Mouse (Mus musculus): ENCODE measurements around the gene Inafm2. TPM values are rescaled to one million over a fixed set of nuclear protein-coding genes. Genes with fewer than 3 reads are reported as not detected.

Gene Inafm2
- polyA plus RNA-seq, 2 experiments from 2014 or later: 18.6 to 20.6 TPM

DNA sequence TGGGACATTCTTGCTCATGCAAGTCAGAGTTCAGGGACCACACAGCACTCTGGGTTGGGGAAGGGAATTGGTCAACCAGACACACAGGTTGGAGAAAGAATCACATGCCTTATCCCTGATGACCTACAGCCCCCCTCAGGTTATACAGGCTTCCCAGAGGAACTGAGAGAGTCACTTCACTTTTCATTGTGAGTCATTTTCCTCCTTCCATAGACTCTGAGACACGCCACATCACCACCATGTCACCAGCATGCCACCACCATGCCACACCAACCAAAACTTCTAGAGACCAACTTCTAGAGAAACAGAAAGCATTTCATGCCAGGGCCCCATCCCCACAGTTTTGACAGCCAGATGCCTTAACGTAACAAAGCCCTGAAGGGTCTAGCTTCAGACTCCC, 18.7 kb upstream of the Inafm2 start:
- no peak for ATAC-seq

DNA sequence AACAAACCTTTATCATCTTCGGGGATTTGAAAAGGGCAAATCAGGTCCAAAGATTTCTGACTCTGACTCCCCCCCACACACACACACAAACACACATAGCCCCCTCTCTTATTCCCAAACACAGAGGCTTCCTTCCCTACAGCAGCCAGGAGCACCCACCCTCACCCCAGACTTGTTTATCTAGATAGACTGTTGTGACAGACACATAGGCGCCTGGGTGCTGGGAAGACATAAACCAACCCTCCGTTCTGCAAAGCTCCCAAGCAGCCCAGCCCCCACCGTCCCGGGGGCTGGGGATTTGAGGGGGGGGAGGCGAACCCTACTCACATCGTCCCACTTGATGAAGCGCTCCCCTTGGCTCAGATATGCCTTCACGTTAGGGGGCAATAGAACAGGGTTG, 17.6 kb upstream of the Inafm2 start:
- no peak for ATAC-seq

DNA sequence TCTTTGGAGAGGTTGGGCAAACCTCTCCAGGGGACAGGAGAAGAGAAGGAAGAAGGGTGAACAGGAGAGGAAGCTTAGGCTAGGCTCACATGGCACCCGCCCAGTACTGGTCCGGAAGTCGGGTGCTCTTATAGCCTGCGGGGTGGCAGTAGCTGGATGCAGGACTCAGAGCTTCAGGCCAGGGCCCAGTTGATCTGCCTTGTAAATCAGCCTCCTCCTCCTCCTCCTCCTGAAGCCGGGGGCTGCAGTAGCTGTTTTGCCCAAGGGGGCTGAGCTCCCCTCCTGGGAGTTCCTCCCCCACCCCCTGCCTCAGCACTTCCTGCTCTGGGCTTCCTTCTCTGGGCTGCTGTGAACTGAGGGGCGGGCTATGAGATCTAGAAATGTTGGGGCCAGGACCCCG, 17.2 kb upstream of the Inafm2 start, which contains the start of gene Plcb2:
Gene Plcb2, minus strand, starts transcription at position 102 of the 400 bp plus-strand sequence.
- peak; percentile 80 for ATAC-seq

DNA sequence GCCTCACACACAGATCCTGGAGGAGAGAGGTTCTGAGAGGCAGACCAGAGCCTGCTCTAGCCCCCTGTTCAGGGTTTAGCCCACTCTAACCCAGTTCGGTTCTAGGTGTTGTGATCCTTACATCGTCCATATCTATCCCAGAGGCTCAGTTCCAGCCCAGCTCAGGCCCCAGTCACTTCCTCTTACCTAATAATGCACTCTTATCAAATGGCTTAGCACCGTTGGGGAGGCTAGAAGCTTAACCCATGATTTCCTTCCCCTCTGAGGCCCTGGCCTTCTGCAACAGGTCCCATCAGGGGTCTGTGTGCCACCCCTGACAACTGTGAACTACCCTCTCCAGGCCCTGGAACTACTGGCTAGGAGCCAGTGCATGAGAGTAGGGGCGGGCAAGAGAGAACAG, 16.4 kb upstream of the Inafm2 start:
- ATAC-seq: peak; percentile 5

DNA sequence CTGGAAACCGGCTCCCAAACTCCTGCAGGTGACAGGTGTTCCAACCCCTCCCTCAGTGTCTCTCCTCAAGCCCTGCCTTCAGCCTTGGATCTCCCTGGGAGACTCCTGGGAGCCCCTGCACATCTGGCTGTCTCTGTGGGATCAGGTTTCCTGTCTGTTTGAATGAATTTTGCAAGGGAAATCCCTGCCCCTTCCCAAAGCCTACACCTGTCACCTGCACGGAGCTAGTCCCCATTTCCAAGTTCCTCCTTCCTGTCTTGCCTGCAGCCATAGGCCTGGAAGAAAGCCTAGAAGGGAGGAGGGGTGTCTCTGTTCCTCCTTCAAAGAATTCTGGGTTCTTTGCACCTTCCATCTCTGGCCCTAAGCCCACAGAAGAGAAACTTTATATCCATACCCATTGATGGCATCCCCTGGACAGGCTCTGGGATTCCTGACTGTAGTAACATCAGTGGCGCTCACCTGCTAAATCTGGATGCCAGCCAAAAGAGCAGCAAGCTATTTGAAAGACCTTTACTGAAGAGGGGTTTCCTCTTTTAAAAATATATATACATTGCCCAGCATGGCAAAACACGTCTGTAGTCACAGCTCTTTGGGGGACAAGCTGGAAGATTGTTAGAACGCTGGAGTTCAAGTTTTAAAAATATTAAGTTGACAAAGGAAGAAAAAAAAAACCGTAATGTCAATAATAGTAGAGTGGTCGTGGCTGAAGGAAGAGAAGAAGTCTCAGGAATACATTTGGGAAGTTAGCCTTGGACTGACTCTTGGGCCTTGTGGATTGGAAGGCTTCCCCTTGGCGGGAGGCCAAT, 15.5 kb upstream of the Inafm2 start:
- ATAC-seq: no peak

DNA sequence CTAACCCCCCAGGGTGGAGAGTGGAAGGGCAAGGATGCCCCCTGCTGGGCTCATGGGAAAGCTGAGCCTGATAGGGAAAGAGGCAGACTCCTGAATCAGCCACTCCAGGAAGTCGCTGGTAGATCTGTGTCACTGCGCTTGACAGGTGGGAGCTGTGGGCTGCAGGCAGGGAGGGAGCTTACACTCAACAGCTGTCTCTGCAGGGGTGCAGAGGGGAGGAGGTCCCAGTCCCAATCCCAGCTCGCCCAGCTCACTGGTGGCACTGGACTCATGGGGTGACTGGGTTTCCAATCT, 15.0 kb upstream of the Inafm2 start:
- peak; percentile 29 for ATAC-seq

DNA sequence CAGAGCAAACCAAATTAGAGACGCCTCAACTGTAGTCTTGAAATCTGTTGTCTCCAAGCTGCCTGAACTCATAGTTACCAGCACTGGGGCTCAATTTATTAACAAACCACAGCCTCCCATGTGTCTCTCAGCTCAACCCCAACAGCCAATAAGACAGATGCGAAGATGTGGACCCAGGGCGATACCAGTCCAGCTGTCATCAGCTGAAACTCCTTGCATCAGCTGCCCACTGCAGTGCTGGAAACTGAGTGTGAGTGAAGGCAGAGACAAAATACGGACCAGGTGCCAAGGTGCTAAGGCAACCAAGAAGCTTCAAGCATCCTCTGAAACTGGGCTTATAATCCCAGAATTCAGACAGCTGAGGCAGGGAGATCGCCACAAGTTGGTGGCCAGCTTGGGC, 13.6 kb upstream of the Inafm2 start:
- ATAC-seq: no peak

DNA sequence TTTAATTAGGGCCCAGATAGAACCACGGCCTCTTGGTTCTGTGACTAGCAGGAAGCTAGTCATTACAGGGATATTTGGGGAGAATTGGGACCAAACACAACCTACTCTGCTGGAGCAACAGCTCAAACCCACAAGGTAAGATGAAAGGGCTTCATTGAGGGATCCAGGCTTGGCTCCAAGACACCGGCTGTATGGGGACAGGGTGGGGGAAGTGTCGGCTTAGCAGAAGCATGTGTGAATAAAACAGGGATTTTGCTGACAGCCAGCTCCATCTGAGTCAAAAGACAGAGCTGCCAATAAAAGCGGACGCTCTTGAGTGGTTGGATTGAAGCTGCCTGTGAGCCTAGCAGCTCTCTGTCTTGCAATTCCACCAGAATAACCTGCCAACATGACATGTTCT, 12.2 kb upstream of the Inafm2 start:
- ATAC-seq: no peak

DNA sequence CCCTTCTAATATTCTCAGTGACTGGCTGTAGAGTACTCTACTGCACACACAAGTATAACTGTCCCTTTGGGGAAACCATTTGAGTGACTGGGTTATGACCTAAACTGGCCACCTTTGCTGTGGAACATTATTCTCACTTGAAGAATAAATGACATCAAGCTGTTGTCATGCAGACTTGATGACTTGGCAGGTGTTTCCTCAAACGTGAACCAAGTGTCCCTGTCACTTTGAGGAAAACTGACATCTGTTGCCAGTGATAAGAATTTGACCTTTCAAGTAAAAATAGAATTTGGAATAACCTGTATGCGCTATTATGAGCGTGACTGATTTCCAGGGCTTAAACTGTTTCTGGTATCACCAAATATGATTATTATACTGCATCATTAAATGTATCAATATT, 5.2 kb upstream of the Inafm2 start:
- no peak for ATAC-seq

DNA sequence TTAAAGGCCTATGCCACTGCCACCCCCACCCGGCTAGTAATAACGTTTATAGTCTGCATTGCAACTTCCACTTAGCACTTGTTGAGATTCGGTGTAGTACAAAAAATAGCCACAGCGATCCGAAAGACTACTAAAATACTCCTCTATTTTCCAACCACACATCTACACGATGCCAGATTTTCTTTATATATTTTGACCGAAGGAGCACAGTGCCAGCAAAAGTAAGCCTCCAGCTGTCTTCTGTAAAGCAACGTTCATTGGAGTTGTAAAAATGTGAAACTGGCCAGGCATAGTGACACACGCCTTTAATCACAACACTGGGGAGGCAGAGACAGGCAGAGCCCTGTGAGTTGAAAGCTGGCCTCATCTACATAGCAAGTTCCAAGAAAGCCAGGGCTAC, 4.4 kb upstream of the Inafm2 start:
- no peak for ATAC-seq

DNA sequence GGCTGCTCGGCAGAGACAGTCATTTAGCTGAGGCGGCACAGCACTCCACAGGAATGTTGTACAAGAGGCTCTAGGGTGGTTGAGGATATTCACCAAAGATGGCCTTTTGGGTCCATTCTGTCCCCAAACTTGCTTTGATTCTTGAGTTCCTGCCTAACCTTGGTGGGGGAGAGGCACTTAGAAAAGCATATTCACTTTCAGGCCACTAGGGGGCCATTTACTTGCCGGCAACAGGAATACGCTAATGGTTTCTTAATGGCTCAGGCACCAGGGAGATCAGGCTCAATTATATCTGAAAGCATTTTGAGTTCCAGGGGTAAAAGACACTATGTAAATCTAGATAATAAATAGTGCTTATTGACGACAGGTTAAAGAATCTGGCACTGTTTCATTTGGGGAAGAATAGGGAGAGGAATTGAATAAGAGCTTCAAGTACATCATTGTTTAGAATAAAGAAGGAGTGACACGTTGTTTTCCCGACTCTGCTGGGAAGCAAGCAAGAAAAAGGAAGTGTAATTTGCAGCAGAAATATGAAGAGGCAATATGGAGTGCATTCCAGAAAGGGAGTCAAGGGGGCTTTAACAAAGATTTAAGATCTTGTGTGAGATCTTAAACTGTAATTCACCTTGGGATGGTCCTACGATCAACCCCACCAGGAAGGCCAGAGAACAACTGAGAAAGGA, 2.2 kb upstream of the Inafm2 start:
- peak; percentile 51 for ATAC-seq

DNA sequence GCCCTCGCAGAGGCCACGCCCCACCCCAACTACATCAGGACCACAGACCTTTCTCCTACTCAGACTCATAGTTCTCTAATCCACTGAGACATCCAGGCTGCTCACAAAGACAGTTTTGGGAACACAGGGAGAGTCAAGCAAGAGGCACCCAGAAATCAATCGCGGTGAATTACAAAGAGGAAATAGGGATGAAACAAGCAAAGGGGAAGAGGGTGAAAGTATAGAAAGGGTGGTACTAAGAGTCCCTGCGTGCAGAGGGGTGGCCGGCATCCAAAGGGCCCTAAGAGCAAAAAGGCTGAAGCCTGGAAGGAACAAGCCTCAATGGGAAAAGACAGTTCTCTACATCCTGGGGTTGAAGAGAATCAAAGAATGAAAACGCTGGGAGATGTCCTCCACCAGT, 937 bp upstream of the Inafm2 start:
- no peak for ATAC-seq

DNA sequence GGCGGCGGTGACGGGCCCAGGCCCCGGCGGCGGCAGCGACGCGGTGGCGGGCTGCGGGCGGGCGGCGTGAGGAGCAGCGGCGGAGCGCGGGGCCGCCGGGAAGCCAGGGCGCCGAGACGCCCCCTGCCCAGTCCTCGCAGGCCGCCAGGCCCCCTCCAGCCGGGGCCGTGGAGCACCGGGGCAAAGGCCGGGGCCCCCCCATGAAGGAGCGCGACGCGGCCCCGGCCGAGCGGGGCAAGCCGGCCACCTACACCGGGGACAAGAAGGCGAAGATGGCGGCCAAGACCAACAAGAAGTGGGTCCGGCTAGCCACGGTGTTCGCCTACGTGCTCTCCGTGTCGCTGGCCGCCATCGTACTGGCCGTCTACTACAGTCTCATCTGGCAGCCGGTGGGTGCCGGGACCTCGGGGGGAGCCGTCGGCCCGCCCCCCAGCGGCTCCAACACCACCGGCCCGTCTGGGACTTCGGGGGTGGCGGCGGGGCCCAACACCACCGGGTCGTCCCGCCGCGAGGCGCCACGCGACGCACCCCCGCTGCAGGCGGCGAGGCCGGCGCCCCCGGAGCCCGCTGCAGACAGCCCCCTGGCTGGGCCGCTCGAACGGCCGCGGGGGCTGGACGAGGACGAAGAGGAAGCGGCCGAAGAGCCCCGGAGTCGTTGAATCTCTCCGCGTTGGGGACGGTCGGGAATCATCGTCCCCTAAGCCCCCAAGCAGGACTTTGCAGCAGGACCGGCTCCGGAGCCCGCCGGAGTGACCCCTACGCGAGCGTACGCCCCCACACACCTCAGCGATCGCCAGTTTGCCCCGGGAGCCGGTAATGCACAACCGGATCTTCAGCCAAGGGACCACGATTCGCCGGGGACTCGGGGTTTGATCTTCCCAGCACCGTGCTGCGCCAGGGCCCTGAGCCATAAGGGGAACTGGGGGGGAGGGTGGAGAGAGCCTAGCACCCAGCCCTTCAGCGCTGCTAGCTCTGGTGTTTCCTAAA, 650 bp downstream of the Inafm2 start:
- ATAC-seq: peak; percentile 32

DNA sequence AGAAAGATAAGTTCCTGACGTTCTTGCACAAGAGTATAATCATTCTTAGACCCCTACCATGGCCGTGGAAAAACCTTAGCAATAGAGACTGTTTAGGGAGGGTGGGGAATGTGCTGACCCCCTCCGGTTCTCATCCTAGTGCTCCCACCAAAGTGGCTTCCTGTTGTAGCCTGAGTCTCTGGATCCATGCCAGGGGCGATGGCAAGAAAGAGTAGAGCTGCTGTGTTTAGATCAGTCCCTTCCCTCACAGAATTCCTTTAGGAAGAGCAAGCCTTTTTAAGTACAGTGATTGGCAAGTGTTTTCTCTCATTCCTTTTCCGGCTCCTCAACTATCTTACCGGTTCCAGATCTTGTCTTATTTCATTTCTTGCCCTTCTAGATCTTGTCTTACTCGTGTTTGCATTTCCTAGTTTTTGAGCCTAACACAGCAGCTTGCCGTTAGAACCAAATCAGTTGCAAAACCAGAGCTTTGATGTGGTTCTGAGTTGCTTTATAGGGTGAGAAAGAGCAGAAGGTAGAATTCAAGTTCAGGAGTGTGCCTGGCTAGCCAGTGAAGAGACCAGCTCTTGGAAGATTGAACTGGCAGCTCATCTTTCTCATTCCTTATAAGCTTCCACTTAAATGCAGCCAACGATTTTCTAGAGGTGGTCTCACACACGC, 1.9 kb downstream of the Inafm2 start:
- ATAC-seq: no peak

DNA sequence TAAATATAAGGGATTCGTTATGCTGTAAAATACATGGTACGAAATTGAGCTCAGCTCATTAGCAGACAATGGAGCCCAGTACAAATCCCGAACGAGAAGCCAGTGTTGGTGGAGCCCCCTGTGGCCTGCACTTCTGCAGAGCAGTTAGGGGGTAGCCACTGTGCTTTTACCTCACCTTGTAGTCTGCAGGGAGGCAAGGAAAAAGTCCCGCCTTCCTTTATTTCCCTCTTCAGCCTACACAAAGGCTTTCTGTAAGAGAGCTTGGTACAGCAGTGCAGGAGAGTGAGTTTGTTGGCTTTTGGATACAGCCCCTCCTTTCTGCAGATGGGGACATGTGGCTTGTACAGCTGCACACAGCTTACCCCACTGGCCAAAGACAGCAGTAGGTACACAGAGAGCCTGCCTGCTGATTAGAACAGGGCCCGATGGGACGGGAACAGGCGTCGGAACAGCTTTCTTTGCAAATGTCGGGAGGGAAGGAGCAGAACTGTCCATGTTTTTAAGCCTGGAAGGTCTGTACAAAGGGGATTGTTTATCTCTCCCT, 3.9 kb downstream of the Inafm2 start:
- no peak for ATAC-seq

DNA sequence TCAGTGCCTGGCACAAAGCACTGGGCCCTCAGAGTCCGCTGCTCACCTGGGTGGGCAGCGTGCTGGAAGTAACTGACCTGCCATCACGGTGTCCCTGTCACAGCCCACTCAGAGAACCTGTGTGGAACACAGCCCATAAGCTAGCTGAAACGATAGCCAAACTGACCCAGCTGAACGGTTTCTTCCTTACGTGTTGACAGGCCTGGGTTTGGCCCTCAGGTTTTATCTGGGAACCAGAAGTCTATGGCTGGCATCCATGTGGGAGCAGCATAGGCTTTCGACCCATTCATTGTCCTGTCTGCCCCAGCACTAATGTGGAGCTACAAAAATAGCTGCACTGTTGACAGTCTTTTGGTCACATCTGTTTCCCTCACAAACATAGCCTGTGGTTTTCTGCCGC, 4.9 kb downstream of the Inafm2 start:
- no peak for ATAC-seq

DNA sequence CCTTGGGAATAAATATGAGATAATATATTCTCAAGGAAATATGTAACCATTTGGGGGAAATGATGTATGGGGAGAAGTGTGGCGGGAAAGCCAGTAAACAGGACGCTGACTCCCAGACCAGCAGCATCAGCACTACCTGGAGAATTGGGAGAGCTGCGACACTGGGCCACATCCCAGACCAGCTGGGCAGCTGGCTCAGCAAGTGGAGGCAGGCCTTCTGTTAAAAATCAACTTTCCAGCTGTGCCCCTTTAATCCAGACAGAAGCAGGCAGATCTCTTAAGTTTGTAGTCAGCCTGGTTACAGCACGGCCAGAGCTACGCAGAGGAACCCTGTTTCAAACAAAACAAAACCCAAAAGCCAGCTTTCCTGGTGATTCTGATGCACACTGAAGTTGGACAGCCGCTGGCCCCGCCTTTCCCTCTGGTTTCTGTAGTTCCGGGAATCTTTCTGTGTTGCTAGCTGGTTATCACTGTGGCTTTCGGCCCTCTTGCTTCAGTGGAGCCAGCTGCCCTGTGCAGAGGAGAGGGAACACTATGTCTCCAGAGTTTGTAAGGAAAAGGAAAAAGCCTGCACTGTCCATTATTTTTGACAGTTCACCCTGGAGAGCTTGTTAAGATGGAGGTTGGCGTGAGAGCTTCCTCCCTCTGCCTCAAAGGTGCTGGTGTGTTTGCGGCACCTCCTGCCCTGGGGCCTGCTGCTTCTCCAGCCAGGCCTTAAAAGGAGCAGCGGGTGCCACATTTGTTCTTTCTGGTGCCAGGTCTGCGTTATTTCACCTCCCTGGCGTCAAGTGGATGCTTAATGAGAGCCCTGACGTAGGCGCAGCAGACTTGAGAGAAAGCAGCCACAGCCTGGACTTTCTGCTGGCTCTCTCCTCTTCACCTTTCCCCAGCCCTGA, 6.6 kb downstream of the Inafm2 start:
- no peak for ATAC-seq

DNA sequence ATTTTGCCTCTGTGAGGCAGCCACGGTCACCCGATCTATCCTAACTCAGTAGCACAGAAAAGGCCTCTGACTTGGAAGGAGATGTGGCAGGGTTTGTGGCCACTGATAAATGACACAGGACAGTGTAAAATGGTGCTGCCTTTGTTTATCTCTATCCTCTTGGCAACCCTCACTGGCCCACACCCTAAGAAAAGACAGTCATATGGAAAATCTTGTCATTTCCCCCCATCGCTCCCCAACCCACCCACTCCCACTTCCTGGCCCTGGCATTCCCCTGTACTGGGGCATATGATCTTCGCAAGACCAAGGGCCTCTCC, 7.2 kb downstream of the Inafm2 start:
- ATAC-seq: no peak

DNA sequence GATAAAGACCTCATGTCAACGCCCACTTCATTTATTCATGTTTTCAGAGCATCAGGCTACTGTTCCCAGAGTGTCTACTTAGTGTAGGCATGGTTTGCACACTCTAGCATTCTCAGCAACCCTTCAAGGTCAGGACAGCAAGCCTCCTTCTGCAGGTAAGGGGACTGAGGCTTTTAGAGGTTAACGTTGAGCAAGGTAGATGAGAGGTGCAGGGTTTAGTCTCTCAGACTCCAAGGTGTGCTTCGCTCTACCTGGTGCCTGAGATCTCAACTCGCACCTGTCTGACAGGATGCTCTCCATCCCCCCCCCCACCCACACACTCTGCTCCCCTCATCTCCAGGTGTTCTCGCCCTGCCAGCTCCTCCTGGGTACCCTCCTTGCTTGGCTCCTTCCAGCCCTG, 8.6 kb downstream of the Inafm2 start:
- ATAC-seq: no peak

DNA sequence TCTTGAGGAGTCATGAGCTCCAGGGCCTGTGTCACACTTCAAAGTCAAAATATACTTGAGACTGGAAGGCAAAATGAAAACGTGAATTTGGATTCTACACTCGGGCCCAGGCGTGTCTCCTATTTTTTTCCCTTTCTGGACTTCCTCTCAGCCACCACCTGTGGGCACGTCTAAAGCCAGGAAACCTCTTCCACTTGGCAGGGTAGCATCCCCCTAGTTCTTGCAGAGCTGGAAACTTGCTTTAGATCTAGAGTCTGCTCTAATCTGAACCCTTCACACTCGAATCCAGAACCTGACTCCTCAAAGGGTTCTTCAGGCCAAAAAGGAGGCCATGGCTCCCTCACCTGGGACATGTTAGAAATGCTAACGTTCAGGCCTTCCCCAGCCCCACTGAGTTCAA, 9.8 kb downstream of the Inafm2 start:
- no peak for ATAC-seq

DNA sequence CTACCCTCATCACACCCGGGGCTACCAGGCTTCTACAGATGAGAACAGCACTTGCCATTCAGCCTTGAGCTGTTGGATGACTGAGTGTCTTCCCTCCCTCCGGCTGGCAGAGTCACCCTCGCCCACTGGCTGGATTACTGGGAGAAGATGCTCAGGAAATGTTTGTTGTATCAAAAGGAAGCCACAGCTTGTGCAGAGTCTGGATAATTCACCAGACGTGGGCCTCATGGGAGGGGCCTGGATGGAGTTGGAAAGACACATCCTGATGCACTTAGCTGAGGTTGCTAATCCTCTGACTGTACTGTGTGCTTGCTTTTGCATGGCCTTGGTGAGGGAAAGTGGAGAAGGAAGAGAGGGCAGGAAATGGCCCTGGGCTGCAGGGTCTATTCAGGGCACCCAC, 10.5 kb downstream of the Inafm2 start:
- ATAC-seq: no peak

DNA sequence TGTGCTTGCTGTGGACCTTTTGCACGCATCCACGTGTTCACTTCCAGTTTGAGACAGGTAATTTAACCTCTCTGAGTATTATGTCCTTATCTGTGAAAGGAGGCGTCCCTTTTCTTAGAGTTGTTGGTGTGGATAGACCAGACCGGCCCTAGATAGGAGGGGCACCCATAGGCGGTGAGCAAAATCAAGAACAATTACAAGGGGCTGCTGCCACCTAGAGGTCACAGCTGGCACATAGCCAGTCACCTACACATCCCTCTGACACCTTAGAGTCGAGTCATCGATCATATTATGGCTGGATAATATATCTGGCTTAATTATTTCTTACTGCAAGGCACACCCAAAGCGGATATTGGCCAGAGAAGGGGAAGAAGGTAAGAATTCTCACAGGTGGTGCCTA, 14.3 kb downstream of the Inafm2 start:
- peak; percentile 91 for ATAC-seq
